Mouse (Mus musculus): Measurements from ENCODE around the gene Btbd35f22. TPM values are rescaled to one million over a fixed set of nuclear protein-coding genes. Genes with fewer than 3 reads are reported as not detected.

The Btbd35f22 gene
- not detected in 2 replicates for polyA plus RNA-seq (2012; rRNA removed)

GRCm38 (mm10) chrX:32047529-32047928, at the start of gene Btbd35f22:
Btbd35f22 (plus strand) TSS chrX:32047829.

Other genes with a start within 250 kb of the Btbd35f22 start
- not detected in 2 replicates for gene Gm21637, start 85.8 kb upstream of the Btbd35f22 start, polyA plus RNA-seq (2012; rRNA removed)
- not detected in 2 replicates for gene Btbd35f2, start 230.6 kb downstream of the Btbd35f22 start, polyA plus RNA-seq (2012; rRNA removed)

All from ovary, adult 2 months (tissue).